Comparison of ENCODE assay signal across 11 mouse cellular contexts in genomic region chr16:10384544-10384943, GRCm38 (mm10). TPM values are rescaled to one million over a fixed set of nuclear protein-coding genes. Genes with fewer than 3 reads are reported as not detected.
A peak's percentile ranks its signal among the peaks of the same experiment; 100 is the strongest.
DNase-seq lines count a peak whose midpoint lies in the region; ATAC-seq and TF ChIP-seq lines count a peak whose summit lies in the region.
"Had no signal": no experiment of that assay in that cellular context is flagged by ENCODE, and none has a peak within 500 bp of the region (broad histone marks: within the 10 kb centered on the region; RNA-seq: fewer than 3 reads in every experiment).

No protein-coding gene starts in this region.

- no peak for TF ChIP-seq CTCF in lung, embryonic 14.5 days (IDR thresholded peaks at IDR 0.05; ENCODE audit: low read depth)

- 58% methylated on average over 3 of the region's 3 CpGs for WGBS in lung, embryonic 14.5 days
- WGBS in embryonic facial prominence, embryonic 13.5 days, result 62% methylated on average over 3 of the region's 3 CpGs
- 72% methylated on average over 3 of the region's 3 CpGs for WGBS in intestine, embryonic 16.5 days

- H3K27me3 ChIP-seq in lung, embryonic 14.5 days (ENCODE audit: insufficient read depth, low read length), result no peaks in the 10 kb centered on the region
- H3K27me3 ChIP-seq in embryonic facial prominence, embryonic 13.5 days, result no peaks in the 10 kb centered on the region
- H3K27me3 ChIP-seq in intestine, embryonic 16.5 days (replicated peaks; ENCODE audit: control insufficient read depth, insufficient read depth, low read length), result no peaks in the 10 kb centered on the region
- H3K27me3 ChIP-seq: midbrain, embryonic 13.5 days had no signal

- no peaks in the 10 kb centered on the region for H3K36me3 ChIP-seq in lung, embryonic 14.5 days (ENCODE audit: insufficient read depth)
- no peaks in the 10 kb centered on the region for H3K36me3 ChIP-seq in embryonic facial prominence, embryonic 13.5 days
- no peaks in the 10 kb centered on the region for H3K36me3 ChIP-seq in intestine, embryonic 16.5 days (ENCODE audit: control insufficient read depth, insufficient read depth, low read length)
- H3K36me3 ChIP-seq: midbrain, embryonic 13.5 days had no signal

- H3K9ac ChIP-seq in lung, embryonic 14.5 days, result no peak overlapping the region
- H3K9ac ChIP-seq in embryonic facial prominence, embryonic 13.5 days, result no peak overlapping the region
- no peak overlapping the region for H3K9ac ChIP-seq in intestine, embryonic 16.5 days (ENCODE audit: low read depth, low read length)
- H3K9ac ChIP-seq: midbrain, embryonic 13.5 days had no signal

- H3K9me3 ChIP-seq in lung, embryonic 14.5 days (ENCODE audit: low read depth, low read length), result no peaks in the 10 kb centered on the region
- no peaks in the 10 kb centered on the region for H3K9me3 ChIP-seq in embryonic facial prominence, embryonic 13.5 days
- H3K9me3 ChIP-seq in intestine, embryonic 16.5 days (ENCODE audit: control insufficient read depth, low read length), result no peaks in the 10 kb centered on the region
- H3K9me3 ChIP-seq: midbrain, embryonic 13.5 days had no signal

- no peak overlapping the region for H3K27ac ChIP-seq in lung, embryonic 14.5 days (ENCODE audit: low read depth)
- no peak overlapping the region for H3K27ac ChIP-seq in embryonic facial prominence, embryonic 13.5 days
- H3K27ac ChIP-seq in intestine, embryonic 16.5 days (ENCODE audit: low read length), result no peak overlapping the region
- H3K27ac ChIP-seq: midbrain, embryonic 13.5 days had no signal

- no peak; the same call in 1 of the 2 replicates for ATAC-seq in lung, embryonic 14.5 days (ENCODE audit: insufficient read depth)
- ATAC-seq in embryonic facial prominence, embryonic 13.5 days (ENCODE audit: insufficient number of reproducible peaks, insufficient read depth, low FRiP score, low TSS enrichment, low read depth), result no peak
- peak; percentile 65; the same call in 1 of the 2 replicates for ATAC-seq in intestine, embryonic 16.5 days
- ATAC-seq in megakaryocyte progenitor cell, adult 5-6 weeks (replicated peaks; ENCODE audit: poor library complexity), result peak; percentile 51
- ATAC-seq: midbrain, embryonic 13.5 days had no signal

- H3K4me3 ChIP-seq in lung, embryonic 14.5 days (ENCODE audit: low read depth, low read length), result no peak overlapping the region
- no peak overlapping the region for H3K4me3 ChIP-seq in embryonic facial prominence, embryonic 13.5 days
- H3K4me3 ChIP-seq in intestine, embryonic 16.5 days (ENCODE audit: low read length), result peak overlapping the region; percentile 38; the same call in 1 of the 2 replicates
- H3K4me3 ChIP-seq: midbrain, embryonic 13.5 days had no signal

- DNase-seq in lung, embryonic 14.5 days, result no peak
- no peak for DNase-seq in lung, postnatal 10 days
- DNase-seq in layer of hippocampus, postnatal 36 days, result no peak
- DNase-seq in urinary bladder, postnatal 4 days (ENCODE audit: low spot score in 2 of 2), result no peak
- DNase-seq in right cerebral cortex, postnatal 25 days, result no peak
- DNase-seq: layer of hippocampus, adult 9-11 months had no signal

- peak overlapping the region; percentile 54 for H3K4me2 ChIP-seq in lung, embryonic 14.5 days
- H3K4me2 ChIP-seq in embryonic facial prominence, embryonic 13.5 days, result peak overlapping the region; percentile 41
- H3K4me2 ChIP-seq in intestine, embryonic 16.5 days (ENCODE audit: low read depth, low read length), result peak overlapping the region; percentile 53

- no peaks in the 10 kb centered on the region for H3K4me1 ChIP-seq in lung, embryonic 14.5 days (ENCODE audit: insufficient read depth)
- H3K4me1 ChIP-seq in embryonic facial prominence, embryonic 13.5 days, result peaks cover 5% of the 10 kb centered on the region; the same call in 1 of the 2 replicates
- peaks cover 6% of the 10 kb centered on the region; the same call in 1 of the 2 replicates for H3K4me1 ChIP-seq in intestine, embryonic 16.5 days (ENCODE audit: control insufficient read depth, insufficient read depth, low read length)
- H3K4me1 ChIP-seq: midbrain, embryonic 13.5 days had no signal

RNA-seq across cellular contexts. Expression of gene Tekt5, which starts 10.7 kb away (rescaled TPM):
- 0.67 and 1.2 TPM in 2 replicates for polyA plus RNA-seq in lung, embryonic 14.5 days (2014; fragmentation: Nextera tagmentation; extraction: Ambion mirVana)
- 0.80 and 1.00 TPM in 2 replicates for polyA plus RNA-seq in embryonic facial prominence, embryonic 13.5 days (2015; fragmentation: Nextera tagmentation; extraction: Ambion mirVana)
- polyA plus RNA-seq in intestine, embryonic 16.5 days (2015; fragmentation: Nextera tagmentation; extraction: Ambion mirVana), result 0.27 and 0.35 TPM in 2 replicates
- 0.10 TPM in 1 of 2 replicates, not detected in the other for total RNA-seq in megakaryocyte progenitor cell, adult 5-6 weeks (2015)
- total RNA-seq in megakaryocyte progenitor cell, adult 5-6 weeks (2017), result 0.27 TPM in 1 of 2 replicates, not detected in the other
- 1 to 10 TPM; 5.2 to 5.5 TPM for total RNA-seq in layer of hippocampus, postnatal 36 days (2021)
- total RNA-seq: adrenal gland, postnatal 25 days had no signal

RNA-seq across cellular contexts. Expression of gene Nubp1, which starts 27.2 kb away (rescaled TPM):
- 82.8 and 83.6 TPM in 2 replicates for polyA plus RNA-seq in lung, embryonic 14.5 days (2014; fragmentation: Nextera tagmentation; extraction: Ambion mirVana)
- polyA plus RNA-seq in embryonic facial prominence, embryonic 13.5 days (2015; fragmentation: Nextera tagmentation; extraction: Ambion mirVana), result 63.6 and 66.4 TPM in 2 replicates
- 52.0 and 52.6 TPM in 2 replicates for polyA plus RNA-seq in intestine, embryonic 16.5 days (2015; fragmentation: Nextera tagmentation; extraction: Ambion mirVana)
- total RNA-seq in megakaryocyte progenitor cell, adult 5-6 weeks (2015), result 35.9 and 40.7 TPM in 2 replicates
- total RNA-seq in megakaryocyte progenitor cell, adult 5-6 weeks (2017), result 41.5 and 48.7 TPM in 2 replicates
- 10 to 100 TPM; 16.4 to 18.1 TPM for total RNA-seq in layer of hippocampus, postnatal 36 days (2021)

Comparison
In these comparisons a context has a peak if more than half of its experiments do, and no peak if none do; other contexts are left out.
1. ATAC-seq: peak in intestine, embryonic 16.5 days (single experiment) and megakaryocyte progenitor cell, adult 5-6 weeks (single experiment); none in lung, embryonic 14.5 days (single experiment) and embryonic facial prominence, embryonic 13.5 days (single experiment).
2. Peak in every context shown above with its lines, with median percentiles within 50 percentile points of each other: H3K4me2 ChIP-seq.